Mouse (Mus musculus): ENCODE measurements around the gene Bco1. TPM values are rescaled to one million over a fixed set of nuclear protein-coding genes. Genes with fewer than 3 reads are reported as not detected.

Bco1 gene
- polyA plus RNA-seq, 1 experiment from 2014 or later = 0.11 TPM

- ATAC-seq = peak; percentile 9
These were observed 61.5 kb downstream of the Bco1 start for GRCm38 (mm10) chr8:117156866-117157768.

DNA sequence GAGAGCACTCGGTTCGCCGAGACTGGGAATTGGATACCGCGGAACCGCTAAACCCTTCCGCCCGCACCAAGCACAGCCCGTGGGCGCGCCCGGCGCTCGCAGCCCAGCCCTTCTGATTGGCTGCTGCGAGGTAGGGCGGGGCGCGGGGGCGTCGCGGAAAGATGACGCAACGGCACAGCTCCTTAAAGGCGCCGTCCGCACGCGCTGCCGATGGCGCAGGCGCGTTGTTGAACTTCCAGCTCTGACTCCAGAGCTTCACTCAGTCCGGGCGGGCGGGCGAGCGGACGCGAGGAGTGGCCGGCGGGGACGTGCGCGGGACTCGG, 62.1 kb downstream of the Bco1 start:
- peaks cover 27% of the 10 kb centered on the region for H3K4me1 ChIP-seq (replicated peaks; ENCODE audit: control insufficient read depth, insufficient read depth, low read length)
- peak overlapping the region; percentile 88 for H3K4me2 ChIP-seq (ENCODE audit: low read length)
- no peaks in the 10 kb centered on the region for H3K27me3 ChIP-seq (replicated peaks; ENCODE audit: control insufficient read depth, insufficient read depth, low read length)
- no peaks in the 10 kb centered on the region for H3K9me3 ChIP-seq (ENCODE audit: control insufficient read depth, low read length)
- peak overlapping the region; percentile 68 for H3K27ac ChIP-seq (ENCODE audit: low read length)
- WGBS = under 1% methylated on average over 37 of the region's 45 CpGs
- peak overlapping the region; percentile 88 for H3K4me3 ChIP-seq (replicated peaks; ENCODE audit: low read length)
- H3K9ac ChIP-seq (replicated peaks; ENCODE audit: low read depth, low read length) = peak overlapping the region; percentile 88
- peak; percentile 98 for ATAC-seq
- no peaks in the 10 kb centered on the region for H3K36me3 ChIP-seq (ENCODE audit: control insufficient read depth, insufficient read depth)

More at GRCm38 (mm10) chr8:117156866-117157768, 61.5 kb downstream of the Bco1 start:
- Histone ChIP-seq H3K4me3 (replicated peaks; ENCODE audit: low read length) (peak overlapping the region; percentile 88), H3K27ac (ENCODE audit: low read length) (peak overlapping the region; percentile 68), H3K4me2 (ENCODE audit: low read length) (peak overlapping the region; percentile 84), H3K4me1 (replicated peaks; ENCODE audit: control insufficient read depth, insufficient read depth, low read length) (peaks cover 27% of the 10 kb centered on the region), H3K27me3 (replicated peaks; ENCODE audit: control insufficient read depth, insufficient read depth, low read length) (no peaks in the 10 kb centered on the region), H3K36me3 (ENCODE audit: control insufficient read depth, insufficient read depth) (no peaks in the 10 kb centered on the region), H3K9ac (replicated peaks; ENCODE audit: low read depth, low read length) (peak overlapping the region; percentile 66), H3K9me3 (ENCODE audit: control insufficient read depth, low read length) (no peaks in the 10 kb centered on the region)
- 11% methylated on average over 33 of the region's 33 CpGs for WGBS

- Histone ChIP-seq H3K27ac (ENCODE audit: low read length) (peak within 1 kb of the TSS; percentile 68), H3K4me2 (ENCODE audit: low read length) (peak within 1 kb of the TSS; percentile 88), H3K4me1 (replicated peaks; ENCODE audit: control insufficient read depth, insufficient read depth, low read length) (peaks cover 27% of the 10 kb centered on the region), H3K9ac (replicated peaks; ENCODE audit: low read depth, low read length) (peak within 1 kb of the TSS; percentile 88), H3K4me3 (replicated peaks; ENCODE audit: low read length) (peak within 1 kb of the TSS; percentile 88), H3K9me3 (ENCODE audit: control insufficient read depth, low read length) (no peaks in the 10 kb centered on the region), H3K36me3 (ENCODE audit: control insufficient read depth, insufficient read depth) (no peaks in the 10 kb centered on the region), H3K27me3 (replicated peaks; ENCODE audit: control insufficient read depth, insufficient read depth, low read length) (no peaks in the 10 kb centered on the region)
- under 1% methylated on average over 64 of the region's 65 CpGs for WGBS
- peak; percentile 62 for ATAC-seq
These were observed 62.6 kb downstream of the Bco1 start, which contains the start of gene Gan for GRCm38 (mm10) chr8:117158135-117158761. TSS of gene Gan (plus strand) at chr8:117158135.

DNA sequence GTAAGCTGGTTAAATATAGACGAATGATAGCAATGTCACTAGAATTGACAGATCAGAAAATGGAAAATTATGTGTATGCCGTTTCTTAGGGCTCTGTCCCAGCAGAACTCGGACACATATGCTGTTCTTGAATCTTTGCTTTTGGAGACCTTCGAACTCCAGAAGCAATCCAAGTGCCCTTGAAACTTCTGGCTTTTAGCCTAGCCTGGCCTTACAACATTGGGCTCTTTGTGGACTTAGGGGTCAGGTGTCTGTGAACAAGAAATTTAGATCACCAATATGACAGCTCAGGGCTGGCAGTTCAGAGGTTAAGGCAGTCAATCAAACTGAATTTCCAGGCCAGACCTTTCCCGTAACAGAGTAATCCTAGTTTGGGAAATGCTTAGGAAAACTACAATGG, 63.4 kb downstream of the Bco1 start:
- H3K9ac ChIP-seq (replicated peaks; ENCODE audit: low read depth, low read length) = no peak overlapping the region
- H3K36me3 ChIP-seq (ENCODE audit: control insufficient read depth, insufficient read depth) = no peaks in the 10 kb centered on the region
- WGBS = 72% methylated on average over 5 of the region's 5 CpGs

DNA sequence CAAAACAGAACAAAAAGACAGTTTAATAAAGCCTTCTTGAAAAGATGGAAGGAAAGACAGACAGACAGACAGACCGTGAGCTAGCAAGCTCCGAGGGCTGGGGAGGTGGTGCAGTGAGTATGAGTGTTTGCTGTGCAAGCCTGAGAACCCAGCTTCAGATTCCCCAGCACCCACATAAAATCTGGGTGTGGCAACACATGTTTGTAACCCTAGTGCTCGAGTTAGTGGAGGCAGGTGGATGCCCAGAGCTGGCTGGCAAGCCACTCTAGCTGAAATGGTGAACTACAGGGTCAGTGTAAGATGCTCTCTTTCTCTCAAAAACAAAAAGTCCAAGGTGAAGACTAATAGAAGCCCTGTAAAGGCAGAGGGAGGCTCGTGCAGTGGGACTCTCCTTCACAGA, 69.3 kb downstream of the Bco1 start:
- 88% methylated on average over 4 of the region's 4 CpGs for WGBS
- Histone ChIP-seq H3K4me1 (replicated peaks; ENCODE audit: control insufficient read depth, insufficient read depth, low read length) (peaks cover under 1% of the 10 kb centered on the region), H3K27ac (ENCODE audit: low read length) (no peak overlapping the region), H3K4me2 (ENCODE audit: low read length) (no peak overlapping the region), H3K27me3 (replicated peaks; ENCODE audit: control insufficient read depth, insufficient read depth, low read length) (no peaks in the 10 kb centered on the region), H3K36me3 (ENCODE audit: control insufficient read depth, insufficient read depth) (no peaks in the 10 kb centered on the region), H3K9me3 (ENCODE audit: control insufficient read depth, low read length) (no peaks in the 10 kb centered on the region), H3K4me3 (replicated peaks; ENCODE audit: low read length) (no peak overlapping the region), H3K9ac (replicated peaks; ENCODE audit: low read depth, low read length) (no peak overlapping the region)
- no peak for ATAC-seq

More for the DNA sequence above, 63.4 kb downstream of the Bco1 start:
- Histone ChIP-seq H3K27ac (ENCODE audit: low read length) (no peak overlapping the region), H3K27me3 (replicated peaks; ENCODE audit: control insufficient read depth, insufficient read depth, low read length) (no peaks in the 10 kb centered on the region), H3K9me3 (ENCODE audit: control insufficient read depth, low read length) (no peaks in the 10 kb centered on the region), H3K4me1 (replicated peaks; ENCODE audit: control insufficient read depth, insufficient read depth, low read length) (peaks cover 27% of the 10 kb centered on the region), H3K4me2 (ENCODE audit: low read length) (peak overlapping the region; percentile 88), H3K4me3 (replicated peaks; ENCODE audit: low read length) (peak overlapping the region; percentile 88; the same call in 1 of the 2 replicates)
- ATAC-seq = no peak

GRCm38 (mm10) chr8:117165542-117165941, 69.9 kb downstream of the Bco1 start:
- H3K4me1 ChIP-seq (replicated peaks; ENCODE audit: control insufficient read depth, insufficient read depth, low read length) = no peaks in the 10 kb centered on the region
- 93% methylated on average over 4 of the region's 4 CpGs for WGBS
- no peak for ATAC-seq

GRCm38 (mm10) chr8:117166515-117166914, 70.9 kb downstream of the Bco1 start:
- Histone ChIP-seq H3K27me3 (replicated peaks; ENCODE audit: control insufficient read depth, insufficient read depth, low read length) (no peaks in the 10 kb centered on the region), H3K4me2 (ENCODE audit: low read length) (no peak overlapping the region), H3K9ac (replicated peaks; ENCODE audit: low read depth, low read length) (no peak overlapping the region), H3K36me3 (ENCODE audit: control insufficient read depth, insufficient read depth) (no peaks in the 10 kb centered on the region), H3K27ac (ENCODE audit: low read length) (no peak overlapping the region), H3K9me3 (ENCODE audit: control insufficient read depth, low read length) (no peaks in the 10 kb centered on the region), H3K4me1 (replicated peaks; ENCODE audit: control insufficient read depth, insufficient read depth, low read length) (no peaks in the 10 kb centered on the region), H3K4me3 (replicated peaks; ENCODE audit: low read length) (no peak overlapping the region)
- WGBS = 83% methylated on average over 2 of the region's 2 CpGs
- ATAC-seq = no peak

More at GRCm38 (mm10) chr8:117165542-117165941, 69.9 kb downstream of the Bco1 start:
- Histone ChIP-seq H3K4me3 (replicated peaks; ENCODE audit: low read length) (no peak overlapping the region), H3K36me3 (ENCODE audit: control insufficient read depth, insufficient read depth) (no peaks in the 10 kb centered on the region), H3K9ac (replicated peaks; ENCODE audit: low read depth, low read length) (no peak overlapping the region), H3K27me3 (replicated peaks; ENCODE audit: control insufficient read depth, insufficient read depth, low read length) (no peaks in the 10 kb centered on the region), H3K27ac (ENCODE audit: low read length) (no peak overlapping the region), H3K9me3 (ENCODE audit: control insufficient read depth, low read length) (no peaks in the 10 kb centered on the region), H3K4me2 (ENCODE audit: low read length) (no peak overlapping the region)

DNA sequence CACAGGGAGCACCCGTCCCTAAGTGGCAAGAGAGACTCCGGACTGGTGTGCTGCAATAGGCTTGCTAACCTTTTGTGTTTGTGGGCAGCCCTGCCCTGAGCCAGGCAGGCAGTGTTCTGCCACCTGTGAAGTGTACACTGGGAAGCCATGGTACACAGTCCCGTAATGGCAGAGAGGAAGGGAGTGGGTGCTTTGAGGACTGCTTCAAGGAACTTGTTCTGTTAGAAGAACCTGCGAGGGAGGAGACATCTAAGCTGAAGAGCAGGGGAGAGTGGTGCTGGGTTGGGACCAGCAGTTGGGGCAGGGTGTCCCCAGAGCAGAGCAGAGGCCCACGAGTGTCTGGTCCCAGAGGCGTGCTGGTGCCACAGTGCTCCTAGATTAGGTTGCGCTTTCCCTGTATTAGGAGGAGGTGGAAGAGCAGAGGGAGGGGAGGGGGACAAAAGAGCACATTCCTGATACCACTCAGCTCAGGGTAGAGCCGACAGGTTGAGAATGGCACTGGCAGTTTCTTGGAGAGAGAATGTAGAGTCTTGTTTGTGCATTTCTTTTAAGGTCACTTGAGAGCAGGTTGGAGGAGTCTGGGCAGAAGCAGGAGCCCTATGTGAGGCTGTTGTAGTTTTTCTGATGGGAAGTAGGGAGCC, 71.7 kb downstream of the Bco1 start:
- Histone ChIP-seq H3K4me3 (replicated peaks; ENCODE audit: low read length) (no peak overlapping the region), H3K27ac (ENCODE audit: low read length) (no peak overlapping the region), H3K9ac (replicated peaks; ENCODE audit: low read depth, low read length) (no peak overlapping the region), H3K4me1 (replicated peaks; ENCODE audit: control insufficient read depth, insufficient read depth, low read length) (no peaks in the 10 kb centered on the region; the same call in 1 of the 2 replicates), H3K27me3 (replicated peaks; ENCODE audit: control insufficient read depth, insufficient read depth, low read length) (no peaks in the 10 kb centered on the region), H3K4me2 (ENCODE audit: low read length) (no peak overlapping the region), H3K9me3 (ENCODE audit: control insufficient read depth, low read length) (no peaks in the 10 kb centered on the region), H3K36me3 (ENCODE audit: control insufficient read depth, insufficient read depth) (no peaks in the 10 kb centered on the region)
- ATAC-seq = no peak
- WGBS = 77% methylated on average over 8 of the region's 8 CpGs

DNA sequence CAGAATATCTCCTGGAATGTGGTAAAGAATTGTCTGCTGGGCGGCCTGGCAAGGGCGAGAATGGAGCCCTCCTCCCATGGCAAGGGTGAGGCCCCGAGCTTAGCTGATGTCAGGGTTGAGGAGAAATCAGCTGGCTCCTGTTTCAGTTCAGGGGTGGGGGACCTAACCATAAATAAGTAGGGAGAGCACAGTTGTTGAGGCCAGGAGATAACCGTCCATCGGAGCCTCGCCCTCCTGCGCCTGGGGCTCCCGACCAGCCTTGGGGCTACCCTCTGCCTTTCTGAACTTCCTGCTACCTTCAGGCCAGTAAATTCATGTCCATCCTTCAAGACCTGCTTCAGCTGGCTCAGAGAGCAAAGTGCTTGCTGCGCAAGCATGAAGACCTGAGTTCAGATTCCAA, 72.7 kb downstream of the Bco1 start:
- H3K9ac ChIP-seq (replicated peaks; ENCODE audit: low read depth, low read length) = no peak overlapping the region
- no peaks in the 10 kb centered on the region for H3K36me3 ChIP-seq (ENCODE audit: control insufficient read depth, insufficient read depth)
- no peak overlapping the region for H3K27ac ChIP-seq (ENCODE audit: low read length)
- no peaks in the 10 kb centered on the region for H3K27me3 ChIP-seq (replicated peaks; ENCODE audit: control insufficient read depth, insufficient read depth, low read length)
- H3K4me2 ChIP-seq (ENCODE audit: low read length) = no peak overlapping the region
- no peak overlapping the region for H3K4me3 ChIP-seq (replicated peaks; ENCODE audit: low read length)
- WGBS = 91% methylated on average over 9 of the region's 9 CpGs
- H3K4me1 ChIP-seq (replicated peaks; ENCODE audit: control insufficient read depth, insufficient read depth, low read length) = peaks cover 4% of the 10 kb centered on the region; the same call in 1 of the 2 replicates
- ATAC-seq = no peak
- no peaks in the 10 kb centered on the region for H3K9me3 ChIP-seq (ENCODE audit: control insufficient read depth, low read length)
